Mouse (Mus musculus): ENCODE measurements around the gene Atp5e.

DNA sequence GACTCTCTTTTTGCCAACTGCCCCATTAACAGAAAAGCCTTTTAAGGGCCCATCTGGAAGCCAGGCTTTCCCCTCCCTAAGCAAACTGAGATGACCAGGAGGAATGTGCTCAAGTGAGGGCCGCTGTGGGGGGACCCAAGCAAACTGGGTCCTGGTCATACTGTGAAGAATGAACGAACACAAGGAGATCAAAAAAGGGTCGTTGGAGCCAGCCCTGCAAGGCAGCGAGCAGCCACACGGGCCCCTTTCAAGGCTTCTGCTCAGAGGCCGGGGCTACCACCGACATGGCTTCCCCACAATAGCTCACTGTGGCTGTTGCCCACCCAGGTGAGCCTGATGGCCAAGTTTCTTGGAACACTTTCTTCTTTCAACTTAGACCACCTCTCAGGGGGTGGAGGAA, 17.4 kb downstream of the Atp5e start:
- TF ChIP-seq POLR2A (IDR thresholded peaks at IDR 0.05; ENCODE audit: low read depth, low read length): no peak
- TF ChIP-seq UBTF (IDR thresholded peaks at IDR 0.05; ENCODE audit: low read depth, low read length): no peak
- no peak for TF ChIP-seq CTCF (conservative IDR thresholded peaks at IDR 0.05 in 1 of 2, IDR thresholded peaks at IDR 0.05 in 1 of 2; ENCODE audit: low read depth in 2 of 2, low read length in 2 of 2)
- no peak for TF ChIP-seq TBP (conservative IDR thresholded peaks at IDR 0.05; ENCODE audit: low read depth, low read length)
- TF ChIP-seq MAX (IDR thresholded peaks at IDR 0.05; ENCODE audit: low read length): no peak
- TF ChIP-seq ZC3H11A (IDR thresholded peaks at IDR 0.05; ENCODE audit: low read depth, low read length): no peak
- TF ChIP-seq POLR2AphosphoS2 (IDR thresholded peaks at IDR 0.05; ENCODE audit: low read depth, low read length): no peak
- no peak for TF ChIP-seq MYC (IDR thresholded peaks at IDR 0.05; ENCODE audit: low read depth, low read length)
- TF ChIP-seq CHD2 (IDR thresholded peaks at IDR 0.05; ENCODE audit: low read length): no peak
- no peak for TF ChIP-seq USF2 (conservative IDR thresholded peaks at IDR 0.05; ENCODE audit: low read depth, low read length)
- no peak for TF ChIP-seq TCF12 (IDR thresholded peaks at IDR 0.05; ENCODE audit: low read depth, low read length)
